Mouse (Mus musculus): Measurements from ENCODE around the gene Obp1b.
"Not testable (repeated sequence)": the region's sequence is repeated elsewhere in the genome, so short reads cannot be mapped to it uniquely, and the experiment has no call there.

The Obp1b gene

DNA sequence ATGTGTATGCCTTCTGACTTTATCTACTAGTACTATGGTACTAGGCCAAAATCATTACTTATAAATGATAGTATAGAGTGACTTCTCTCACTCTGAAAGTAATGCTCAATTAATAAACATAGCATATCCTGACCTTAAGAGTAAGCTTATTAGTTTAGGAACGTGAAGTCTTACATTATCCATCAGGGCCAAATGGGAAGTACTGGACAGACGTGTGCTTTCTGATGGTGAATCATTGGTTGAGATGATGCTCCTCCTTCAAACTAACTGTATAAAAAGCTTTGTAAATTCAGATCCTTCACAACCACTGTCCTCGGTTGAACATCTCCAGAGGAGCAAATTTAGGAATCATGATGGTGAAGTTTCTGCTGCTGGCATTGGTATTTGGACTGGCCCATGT is at the start of gene Obp1b:
Gene Obp1b (plus strand): TSS at position 301 of the 400 bp plus-strand sequence.
- not testable (repeated sequence) for DNase-seq (ENCODE audit: low spot score)

DNA sequence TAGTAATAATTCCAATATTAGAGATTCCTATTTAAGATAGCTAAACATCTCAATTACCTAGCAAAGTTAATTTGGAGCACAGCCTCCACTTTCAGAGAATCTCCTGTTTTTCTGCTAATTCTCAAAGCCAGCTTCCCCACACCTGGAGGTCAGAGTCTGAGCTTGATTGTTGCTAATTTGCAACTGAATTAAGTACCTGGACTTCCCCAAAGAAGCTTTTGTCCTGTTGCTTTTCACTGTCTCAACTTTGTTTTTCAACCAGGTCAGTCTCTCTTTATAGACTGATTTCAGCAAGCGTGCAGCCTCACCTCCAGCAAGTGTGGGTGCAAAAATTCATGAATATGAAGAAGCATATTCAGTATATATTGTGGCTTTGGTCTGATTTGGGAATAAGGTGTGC is 15.6 kb downstream of the Obp1b start:
- not testable (repeated sequence) for DNase-seq (ENCODE audit: low spot score)

DNA sequence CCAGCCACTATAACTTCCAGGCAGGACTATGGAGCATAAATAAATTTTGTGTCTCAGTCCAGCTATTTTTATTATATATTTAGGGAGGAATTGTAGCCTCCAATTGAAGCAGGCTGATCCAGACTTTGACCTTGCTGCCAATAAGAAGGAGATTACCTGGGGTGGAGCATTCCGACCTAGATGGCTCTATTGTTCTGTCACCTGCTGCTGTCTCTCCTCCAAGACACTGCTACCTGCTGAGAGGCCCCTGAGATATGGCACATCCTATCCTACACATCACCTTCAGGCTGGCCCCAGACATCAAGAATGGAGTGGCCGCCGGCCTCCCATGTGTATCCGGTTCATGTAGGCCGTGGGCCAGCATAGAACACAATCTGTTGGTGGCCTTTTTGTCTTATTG is 16.3 kb downstream of the Obp1b start:
- DNase-seq (ENCODE audit: low spot score) = no peak
